Comparison of ENCODE assay signal across 23 mouse cellular contexts in genomic region chr2:22105150-22105549, GRCm38 (mm10).
A peak's percentile ranks its signal among the peaks of the same experiment; 100 is the strongest.
DNase-seq lines count a peak whose midpoint lies in the region; ATAC-seq and TF ChIP-seq lines count a peak whose summit lies in the region.
"Had no signal": no experiment of that assay in that cellular context is flagged by ENCODE, and none has a peak within 500 bp of the region (broad histone marks: within the 10 kb centered on the region; RNA-seq: fewer than 3 reads in every experiment).

No protein-coding gene starts in this region.

- no peaks in the 10 kb centered on the region for H3K4me1 ChIP-seq in neural tube, embryonic 11.5 days (ENCODE audit: control insufficient read depth, insufficient read depth, low read length)
- H3K4me1 ChIP-seq in stomach, postnatal 0 days (replicated peaks; ENCODE audit: control insufficient read depth, insufficient read depth) = no peaks in the 10 kb centered on the region
- H3K4me1 ChIP-seq: heart, embryonic 15.5 days; midbrain, embryonic 10.5 days had no signal

- H3K9me3 ChIP-seq in neural tube, embryonic 11.5 days (ENCODE audit: control insufficient read depth, low read length) = no peaks in the 10 kb centered on the region
- no peaks in the 10 kb centered on the region for H3K9me3 ChIP-seq in stomach, postnatal 0 days (ENCODE audit: control insufficient read depth, low read length)
- H3K9me3 ChIP-seq: G1E; heart, embryonic 15.5 days; midbrain, embryonic 10.5 days had no signal

- DNase-seq in neural tube, embryonic 11.5 days (ENCODE audit: low spot score) = no peak
- DNase-seq in neural tube, embryonic 10.5 days (ENCODE audit: extremely low spot score, low spot score) = no peak
- peak; percentile 54 for DNase-seq in hindlimb bud, embryonic 11.5 days (ENCODE audit: extremely low spot score, low read depth, low spot score)
- peak; percentile 56 for DNase-seq in mesoderm, embryonic 11.5 days (ENCODE audit: low read depth, low spot score)
- no peak for DNase-seq in stomach, postnatal 0 days (ENCODE audit: low spot score)
- no peak for DNase-seq in right cerebral cortex, postnatal 25 days
- DNase-seq in yolk sac, embryonic 10.5 days (ENCODE audit: low spot score) = no peak
- no peak for DNase-seq in right cerebral cortex, postnatal 10 days (ENCODE audit: low spot score in 2 of 2)
- DNase-seq: adrenal gland, postnatal 36 days; cerebellum, adult 9-11 months; heart, adult 11 months; kidney, adult 18-20 months; kidney, postnatal 25 days; layer of hippocampus, adult 9-11 months; liver; liver, postnatal 0 days; right cerebral cortex, adult 18-20 months; spleen, adult 18-20 months; thymus, postnatal 36 days had no signal

- ATAC-seq in neural tube, embryonic 11.5 days (ENCODE audit: insufficient read depth, low FRiP score, low TSS enrichment) = peak; percentile 76
- ATAC-seq in stomach, postnatal 0 days (ENCODE audit: low FRiP score, low TSS enrichment) = peak; percentile 84
- ATAC-seq: CD4-positive, CD25-positive, alpha-beta regulatory T cell, adult 4 months; liver, postnatal 0 days had no signal

- no peak overlapping the region for H3K9ac ChIP-seq in neural tube, embryonic 11.5 days (ENCODE audit: low read length)
- H3K9ac ChIP-seq in stomach, postnatal 0 days (ENCODE audit: low read length) = no peak overlapping the region
- H3K9ac ChIP-seq: heart, embryonic 15.5 days; liver, postnatal 0 days had no signal

- H3K4me3 ChIP-seq in neural tube, embryonic 11.5 days (ENCODE audit: low read depth, low read length) = no peak overlapping the region
- H3K4me3 ChIP-seq in stomach, postnatal 0 days (ENCODE audit: low read depth, low read length) = no peak overlapping the region
- H3K4me3 ChIP-seq: heart, embryonic 15.5 days; midbrain, embryonic 10.5 days had no signal

- no peak for TF ChIP-seq CTCF in stomach, postnatal 0 days (IDR thresholded peaks at IDR 0.05; ENCODE audit: low read depth)

- H3K27ac ChIP-seq in neural tube, embryonic 11.5 days (ENCODE audit: low read depth, low read length) = no peak overlapping the region
- H3K27ac ChIP-seq in stomach, postnatal 0 days (replicated peaks) = no peak overlapping the region
- H3K27ac ChIP-seq: heart, embryonic 15.5 days; midbrain, embryonic 10.5 days had no signal

- no peaks in the 10 kb centered on the region for H3K36me3 ChIP-seq in neural tube, embryonic 11.5 days (ENCODE audit: control insufficient read depth, insufficient read depth, low read length)
- no peaks in the 10 kb centered on the region for H3K36me3 ChIP-seq in stomach, postnatal 0 days (ENCODE audit: control insufficient read depth, insufficient read depth, low read length)
- H3K36me3 ChIP-seq: G1E; heart, embryonic 15.5 days; midbrain, embryonic 10.5 days had no signal

- H3K27me3 ChIP-seq in neural tube, embryonic 11.5 days (ENCODE audit: control insufficient read depth, insufficient read depth, low read length) = no peaks in the 10 kb centered on the region
- no peaks in the 10 kb centered on the region for H3K27me3 ChIP-seq in stomach, postnatal 0 days (ENCODE audit: control insufficient read depth, insufficient read depth, low read length)
- H3K27me3 ChIP-seq: heart, embryonic 15.5 days had no signal

- H3K4me2 ChIP-seq in neural tube, embryonic 11.5 days (ENCODE audit: low read depth) = no peak overlapping the region
- no peak overlapping the region for H3K4me2 ChIP-seq in stomach, postnatal 0 days (replicated peaks; ENCODE audit: low read depth)
- H3K4me2 ChIP-seq: heart, embryonic 15.5 days had no signal

- 14% methylated on average over 5 of the region's 5 CpGs for WGBS in neural tube, embryonic 11.5 days
- 10% methylated on average over 5 of the region's 5 CpGs for WGBS in stomach, postnatal 0 days

- no peak for TF ChIP-seq EP300 in stomach, postnatal 0 days (optimal IDR thresholded peaks at IDR 0.05)

Comparison
In these comparisons a context has a peak if more than half of its experiments do, and no peak if none do; other contexts are left out.
1. DNase-seq: peak in hindlimb bud, embryonic 11.5 days (single experiment) and mesoderm, embryonic 11.5 days (single experiment); none in neural tube, embryonic 11.5 days (single experiment), neural tube, embryonic 10.5 days (single experiment), stomach, postnatal 0 days (single experiment), right cerebral cortex, postnatal 25 days (single experiment), yolk sac, embryonic 10.5 days (single experiment) and right cerebral cortex, postnatal 10 days (0 of 2).